Mouse (Mus musculus) cerebellum, postnatal 4 days (tissue): Measurements from ENCODE around the gene Serpinb9b.
A peak's percentile ranks its signal among the peaks of the same experiment; 100 is the strongest.

Experiments
- DNase-seq, 2 experiments: peaks; one replicate each; pipeline ENCODE4 v3.0.0; 2022; ENCODE audit warnings: low spot score in 2 of 2, mixed read lengths in 1 of 2

Gene Serpinb9b

DNA sequence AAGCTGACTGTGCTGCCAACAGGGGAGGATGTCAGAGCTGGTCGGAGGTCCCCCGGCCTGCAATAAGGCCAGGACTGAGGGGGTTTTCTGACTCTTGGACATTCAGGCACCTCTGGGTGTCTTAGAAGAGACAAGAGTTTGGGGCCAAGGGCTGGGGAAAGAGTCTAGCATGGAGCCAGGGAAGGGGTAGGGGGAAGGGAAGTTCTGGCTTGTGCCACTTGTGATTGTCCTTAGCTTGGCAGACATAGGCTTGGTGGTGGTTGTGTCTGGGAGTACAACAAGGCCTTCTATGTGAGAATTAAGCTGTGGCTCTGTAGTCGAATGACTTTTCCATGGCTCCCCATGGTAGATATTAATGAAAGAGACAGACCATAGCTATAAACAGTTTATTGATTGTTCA is 16.3 kb downstream of the Serpinb9b start:
- no peak for DNase-seq

DNA sequence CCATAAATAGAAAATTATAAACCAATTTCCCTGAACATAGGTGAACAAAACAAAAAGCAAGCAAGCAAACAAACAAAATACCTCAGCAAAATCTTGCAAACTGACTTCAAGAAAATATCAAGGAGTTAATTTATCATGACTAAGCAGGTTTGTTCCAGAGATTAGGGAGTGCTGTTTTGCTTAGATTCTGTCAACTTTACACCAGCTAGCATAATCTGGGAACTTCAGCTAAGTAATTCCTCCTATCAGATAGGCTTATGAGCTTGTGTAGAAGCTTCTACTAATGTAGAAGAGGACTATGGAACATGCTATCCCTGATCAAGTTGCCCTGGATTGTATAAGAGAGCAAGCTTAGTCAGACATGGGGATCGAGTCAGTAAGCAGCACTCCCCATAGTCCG is 20.0 kb downstream of the Serpinb9b start:
- DNase-seq: no peak

DNA sequence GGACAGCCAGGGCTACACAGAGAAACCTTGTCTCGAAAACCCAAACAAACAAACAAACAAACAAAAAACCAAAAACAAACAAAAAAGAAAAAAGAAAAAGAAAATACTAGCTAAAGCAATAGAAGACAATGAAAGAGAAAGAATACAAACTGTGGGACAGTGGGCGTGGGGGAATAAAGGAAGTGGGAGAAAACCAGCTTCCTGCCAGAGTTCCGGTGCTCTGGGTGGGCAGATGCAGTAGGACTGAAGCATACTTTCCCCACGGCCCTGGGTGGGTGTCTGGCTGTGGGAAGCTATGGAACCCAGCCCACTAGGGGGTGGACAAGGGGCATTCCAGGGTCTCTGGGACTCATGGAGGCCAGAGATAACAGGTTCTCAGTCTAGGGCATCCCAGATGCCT is 21.0 kb downstream of the Serpinb9b start:
- no peak for DNase-seq

DNA sequence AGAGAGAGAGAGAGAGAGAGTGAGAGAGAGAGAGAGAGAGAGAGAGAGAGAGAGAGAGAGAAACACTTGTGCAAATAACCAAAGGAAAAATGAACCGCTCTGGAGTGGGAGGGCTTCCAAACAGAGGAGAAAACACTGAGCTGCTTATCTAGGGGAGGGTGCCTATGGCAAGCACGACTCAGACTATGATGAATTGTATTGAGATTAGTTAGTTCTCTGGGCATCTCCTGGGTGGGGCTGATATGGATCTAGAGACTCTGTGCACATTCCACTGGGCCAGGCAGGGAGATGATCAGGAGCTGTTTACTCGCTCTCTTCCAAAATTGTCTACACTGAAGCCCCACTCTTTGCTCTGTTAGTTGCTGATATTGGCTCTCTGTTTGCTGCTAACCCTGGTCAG is 24.5 kb downstream of the Serpinb9b start:
- no peak for DNase-seq

DNA sequence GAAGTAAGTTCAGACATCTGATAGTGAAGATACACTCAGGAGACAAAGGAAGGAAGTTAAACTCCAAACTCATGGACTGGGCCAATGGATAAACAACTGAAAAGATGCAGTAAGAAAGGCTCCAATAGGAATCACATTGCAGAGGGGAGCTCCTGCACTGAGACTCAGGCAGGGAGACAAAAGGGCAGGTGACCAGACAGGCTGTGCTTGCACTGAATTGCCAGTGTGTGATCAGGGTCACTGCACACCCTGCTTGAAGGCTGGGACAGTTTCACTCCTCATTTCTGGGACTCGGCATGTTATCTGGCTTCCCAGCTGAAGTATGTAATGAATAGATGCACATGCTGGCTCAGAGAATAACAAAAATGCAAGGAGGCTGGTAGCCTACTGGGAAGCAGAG is 35.8 kb downstream of the Serpinb9b start:
- no peak for DNase-seq

DNA sequence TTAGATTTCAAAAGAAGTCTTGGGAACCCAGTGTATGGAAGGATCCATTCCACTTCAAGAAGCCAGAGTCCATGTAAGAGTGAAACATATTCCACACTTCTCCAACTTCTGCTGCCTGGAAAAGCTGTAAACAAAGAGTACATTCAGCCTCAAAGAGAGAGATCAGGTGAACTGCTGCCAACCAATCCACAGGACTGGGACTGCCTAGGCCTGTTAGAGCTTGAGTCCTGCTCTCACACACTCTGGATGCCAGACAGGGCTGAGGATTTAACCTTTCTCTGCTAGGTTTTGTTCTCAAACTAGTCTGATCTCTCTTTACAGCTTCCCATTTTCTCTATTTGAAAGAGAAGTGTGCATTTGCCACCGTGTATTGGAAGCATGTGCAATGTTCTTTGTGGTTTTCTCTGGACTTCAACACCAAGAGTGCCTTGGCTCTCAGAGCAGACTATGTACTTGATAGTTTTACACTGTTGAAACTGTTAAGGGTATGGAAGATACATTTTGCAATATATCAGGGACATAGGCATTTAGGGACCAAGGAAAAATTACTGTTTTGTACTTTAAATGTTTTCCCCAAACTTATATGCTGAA is 40.3 kb downstream of the Serpinb9b start:
- no peak for DNase-seq

DNA sequence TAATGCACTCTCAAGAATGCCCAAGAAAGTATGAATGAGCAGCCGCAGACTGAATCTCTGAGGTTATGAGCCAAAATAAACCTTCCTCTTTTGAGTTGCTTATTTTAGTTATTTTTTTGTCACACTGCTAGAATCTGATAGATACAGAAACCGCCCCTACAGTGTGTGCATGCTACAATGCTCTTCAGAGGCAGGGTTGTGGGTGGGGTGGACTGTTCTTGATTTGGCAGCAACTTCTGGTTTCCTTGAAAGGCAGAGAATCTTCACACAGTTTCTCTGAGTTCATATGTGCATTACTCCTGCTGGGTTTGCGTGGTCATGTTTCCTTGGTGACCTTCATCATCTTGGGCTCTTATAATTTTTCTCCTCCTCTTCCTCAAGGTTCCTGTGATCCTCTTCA is 40.9 kb downstream of the Serpinb9b start:
- no peak for DNase-seq

DNA sequence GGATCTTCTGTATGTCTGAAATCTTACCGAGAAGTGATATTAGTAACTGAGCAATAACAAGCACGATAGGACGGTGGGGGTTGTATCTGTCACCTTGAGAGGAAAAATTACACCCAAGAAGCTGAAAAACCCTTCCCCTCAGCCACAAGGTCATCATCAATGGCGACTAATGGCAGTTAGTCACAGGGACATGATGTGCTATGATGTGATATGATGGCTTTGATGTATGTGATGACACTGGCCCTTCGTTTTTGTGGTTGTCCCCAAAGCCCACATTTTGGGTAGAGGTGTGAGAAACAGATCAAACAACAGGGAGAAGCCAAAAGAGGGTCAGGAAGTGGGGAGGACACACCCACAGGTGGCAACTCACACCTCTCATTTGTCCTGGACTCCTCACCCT is 44.6 kb downstream of the Serpinb9b start:
- no peak for DNase-seq

DNA sequence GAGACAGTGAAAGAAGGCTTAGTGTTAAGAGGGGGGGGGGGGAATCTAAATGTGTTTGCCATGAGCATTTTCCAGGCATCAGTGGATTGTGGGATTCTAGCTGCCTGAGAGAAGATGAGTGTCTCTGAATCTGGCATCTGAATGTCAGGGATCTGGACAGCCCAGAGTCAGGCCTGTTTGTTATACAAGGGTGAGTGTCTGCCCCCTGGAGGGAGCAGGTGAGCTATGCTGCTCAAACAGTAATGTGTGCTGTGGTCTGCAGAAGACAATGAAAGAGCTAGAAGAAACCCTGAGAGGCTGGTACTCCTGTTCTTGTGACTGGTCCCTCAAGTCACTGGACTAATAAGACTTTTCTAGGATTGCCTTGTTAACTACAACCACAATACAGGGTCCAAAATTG is 46.8 kb downstream of the Serpinb9b start:
- DNase-seq: no peak

DNA sequence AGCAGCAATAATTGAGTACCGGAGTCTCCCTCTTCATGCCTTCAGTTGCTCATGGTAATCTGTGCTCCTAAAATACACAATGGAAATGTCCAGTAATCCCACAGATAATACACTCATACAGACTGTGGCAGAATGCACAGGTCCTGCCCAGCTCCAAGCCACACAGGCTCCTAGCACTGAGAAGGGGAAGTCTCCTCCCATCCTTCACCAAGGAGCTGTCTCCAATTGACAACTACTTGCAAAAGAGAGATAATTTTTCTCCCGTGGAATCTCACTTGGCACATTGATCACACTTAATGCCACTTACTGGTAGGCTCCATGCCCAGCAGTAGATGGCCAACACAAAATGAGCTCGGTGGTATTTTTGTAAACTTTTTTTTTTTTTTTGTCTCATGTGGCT is 49.0 kb downstream of the Serpinb9b start:
- DNase-seq: no peak

DNA sequence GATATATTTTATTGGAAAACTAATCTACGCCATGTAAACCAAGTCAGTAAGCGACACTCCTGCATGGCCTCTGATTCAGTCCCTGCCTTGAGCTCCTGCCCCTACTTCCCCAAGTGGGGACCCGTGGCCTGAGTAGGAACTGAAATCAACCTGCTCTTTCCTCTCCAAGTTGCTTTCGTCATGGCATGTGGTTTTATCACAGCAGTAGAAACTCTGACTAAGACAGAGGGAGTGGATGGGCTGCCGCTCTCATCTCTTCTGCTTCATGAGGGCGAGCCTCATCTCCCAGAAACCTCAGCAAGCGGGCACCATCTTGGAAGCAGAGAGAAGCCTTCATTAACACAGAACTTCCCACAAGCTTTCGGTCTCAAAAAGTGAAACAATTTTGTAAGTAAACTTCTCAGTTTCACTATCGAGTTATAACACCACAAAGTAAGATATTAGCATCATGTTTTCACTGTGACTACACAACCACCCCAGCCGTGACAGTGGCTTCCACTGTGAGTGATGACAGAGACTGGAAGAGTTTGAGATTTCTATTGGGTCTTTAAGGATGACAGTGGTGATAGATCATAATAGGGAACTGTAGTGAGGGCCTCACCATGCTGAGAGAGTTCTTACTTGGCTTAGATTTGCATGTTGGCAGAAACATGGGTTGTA is 49.9 kb downstream of the Serpinb9b start:
- DNase-seq: no peak

DNA sequence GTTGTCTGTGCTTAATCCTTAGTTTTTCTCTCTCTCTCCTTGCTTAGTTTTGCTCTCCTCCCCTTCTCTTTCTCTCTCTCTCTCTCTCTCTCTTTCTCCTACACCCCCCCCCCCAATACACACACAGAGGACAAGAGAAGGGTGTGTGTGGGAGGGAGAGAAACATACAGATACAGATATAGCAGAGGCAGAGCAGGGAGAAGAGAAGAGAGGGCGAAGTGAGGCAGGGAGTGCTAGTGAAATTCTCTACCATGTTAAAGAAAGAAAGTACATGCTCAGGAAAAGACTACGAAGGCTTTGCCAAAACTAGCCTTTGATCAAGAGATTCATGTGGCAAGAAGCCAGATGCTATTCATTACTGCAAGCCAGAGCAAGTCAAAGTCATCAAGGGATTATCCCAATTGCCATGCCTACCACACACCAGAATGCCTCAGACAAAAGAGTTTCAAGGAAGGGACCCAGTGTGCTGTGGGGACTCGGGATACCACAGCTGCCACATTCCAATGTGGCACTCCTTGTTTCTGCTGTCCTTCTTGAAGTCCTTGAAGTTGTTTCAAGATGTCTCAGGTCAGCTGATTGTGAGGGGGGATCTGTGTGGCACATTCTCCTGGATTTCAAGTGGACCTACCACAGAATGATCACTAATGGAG is 51.0 kb downstream of the Serpinb9b start, which contains the start of gene Serpinb1b:
Gene Serpinb1b (plus strand): TSS at position 520 of the 650 bp plus-strand sequence.
- no peak for DNase-seq

DNA sequence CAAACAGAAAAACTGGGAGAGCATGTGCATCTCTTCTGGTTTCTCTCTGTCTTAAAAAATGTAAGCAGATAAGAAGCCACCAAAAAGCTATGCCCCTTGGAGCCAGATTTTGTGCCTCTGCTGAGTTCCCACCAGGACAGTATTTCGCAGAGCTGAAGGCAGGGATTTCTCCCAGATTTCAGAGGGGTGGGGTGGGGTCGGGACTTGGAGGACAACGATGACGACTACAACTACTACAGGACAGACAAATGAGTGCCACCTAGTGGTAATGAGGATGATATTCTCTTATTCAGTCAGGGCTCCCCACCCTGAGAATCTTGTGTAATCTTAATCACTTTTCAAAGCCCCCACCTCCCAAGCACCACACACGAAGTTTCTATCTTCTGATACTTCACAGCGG is 52.2 kb downstream of the Serpinb9b start:
- DNase-seq: no peak

DNA sequence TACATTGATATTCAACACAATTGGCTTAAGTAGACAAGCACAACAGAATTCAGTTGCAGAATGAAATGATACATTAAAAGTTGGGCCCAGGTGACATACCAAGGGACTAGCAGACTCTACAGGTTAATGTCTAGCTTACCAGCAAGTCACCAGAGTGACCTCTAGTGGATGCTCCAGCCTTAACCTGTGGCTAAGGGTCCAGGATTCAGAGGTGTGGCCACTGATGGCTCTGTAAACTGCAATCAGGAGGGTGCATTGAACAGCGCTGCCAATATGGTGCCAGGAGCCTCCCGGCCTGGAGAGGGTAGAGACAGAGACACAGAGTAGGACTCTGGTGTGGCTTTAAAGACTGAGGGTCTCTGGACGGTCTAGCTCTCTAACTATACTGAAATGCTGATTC is 53.1 kb downstream of the Serpinb9b start:
- peak in 1 of 2 experiments; percentile 38 for DNase-seq

DNA sequence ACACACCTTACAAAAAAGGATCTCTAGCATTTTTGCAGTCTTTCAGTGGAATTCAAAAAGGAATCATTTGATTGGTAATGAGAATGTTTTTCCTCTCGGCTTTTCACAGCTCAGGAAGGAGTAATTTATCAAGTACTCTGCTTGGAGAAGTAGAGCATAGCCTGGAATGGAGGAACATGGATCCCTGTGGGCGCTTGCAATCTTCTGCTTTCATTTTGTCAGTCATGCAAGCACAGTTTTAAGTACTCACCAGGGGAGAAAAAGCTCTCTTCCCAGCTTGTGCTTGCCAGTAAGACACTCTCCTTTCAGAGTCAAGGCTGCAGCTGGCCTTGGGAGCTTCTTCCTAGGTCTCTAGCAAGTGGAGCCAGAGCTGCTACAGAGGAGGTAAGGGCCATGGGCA is 56.6 kb downstream of the Serpinb9b start:
- DNase-seq: no peak

DNA sequence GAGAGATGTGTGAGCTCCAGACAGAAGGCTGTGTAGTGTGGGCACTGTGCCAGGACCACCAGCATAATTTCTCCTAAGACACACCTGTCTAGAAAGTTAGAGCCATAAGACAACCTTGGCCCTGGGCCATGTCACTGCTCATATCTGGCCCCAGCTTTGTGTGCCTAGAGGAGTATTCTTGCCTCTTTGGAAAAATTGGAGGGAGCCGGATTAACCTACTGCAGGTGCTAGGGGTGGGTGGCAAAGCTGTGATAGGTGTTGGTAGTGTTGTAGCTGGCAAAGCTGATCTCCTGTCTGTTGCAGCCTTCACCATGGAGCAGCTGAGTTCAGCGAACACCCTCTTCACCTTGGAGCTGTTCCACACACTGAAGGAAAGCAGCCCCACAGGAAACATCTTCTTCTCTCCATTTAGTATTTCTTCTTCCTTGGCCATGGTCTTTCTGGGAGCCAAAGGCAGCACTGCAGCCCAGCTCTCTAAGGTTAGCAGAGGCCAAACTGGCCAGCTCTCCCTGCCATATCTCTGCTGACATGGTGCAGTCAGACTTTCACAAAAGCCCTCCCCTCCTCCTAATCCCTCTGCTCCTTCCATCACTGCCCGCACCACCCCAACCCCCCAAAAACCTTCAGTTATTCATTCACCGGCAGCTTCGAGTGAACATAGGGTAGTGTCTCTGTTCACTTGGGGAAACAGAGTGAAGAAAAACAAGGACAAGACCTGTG is 57.9 kb downstream of the Serpinb9b start:
- peak in 1 of 2 experiments; percentile 30 for DNase-seq

DNA sequence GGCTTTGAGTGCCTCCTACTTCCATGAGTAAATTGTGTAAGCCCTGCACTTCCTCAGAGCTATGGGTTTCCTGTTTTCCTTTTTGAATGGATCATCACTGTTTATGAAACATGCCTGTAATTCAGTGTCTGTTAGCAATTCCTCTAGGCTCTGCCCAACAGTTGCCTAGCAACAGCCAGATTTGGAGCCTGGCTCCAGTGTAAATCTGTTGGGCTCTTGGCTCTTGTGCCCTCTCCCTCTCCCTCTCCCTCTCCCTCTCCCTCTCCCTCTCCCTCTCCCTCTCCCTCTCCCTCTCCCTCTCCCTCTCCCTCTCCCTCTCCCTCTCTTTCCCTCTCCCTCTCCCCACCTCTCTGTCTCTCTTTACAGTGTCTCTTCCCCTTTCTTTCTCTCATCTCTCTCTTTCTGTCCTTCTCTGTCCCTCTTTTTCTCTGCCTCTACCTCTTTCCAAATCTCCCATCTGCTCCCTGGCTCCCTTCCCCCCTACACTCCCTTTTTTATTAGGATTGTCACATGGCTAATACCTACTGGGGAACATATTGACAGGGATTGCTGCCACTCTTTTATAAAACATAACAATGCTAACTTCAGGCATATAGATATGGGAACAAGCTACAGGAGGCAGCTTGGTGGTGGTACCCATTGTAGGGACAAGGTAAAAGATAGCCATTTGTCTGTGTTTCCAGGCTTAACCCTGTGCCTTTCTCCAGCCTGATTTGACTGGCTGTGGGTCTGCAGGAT is 58.6 kb downstream of the Serpinb9b start:
- DNase-seq: peak in 1 of 2 experiments; percentile 48

DNA sequence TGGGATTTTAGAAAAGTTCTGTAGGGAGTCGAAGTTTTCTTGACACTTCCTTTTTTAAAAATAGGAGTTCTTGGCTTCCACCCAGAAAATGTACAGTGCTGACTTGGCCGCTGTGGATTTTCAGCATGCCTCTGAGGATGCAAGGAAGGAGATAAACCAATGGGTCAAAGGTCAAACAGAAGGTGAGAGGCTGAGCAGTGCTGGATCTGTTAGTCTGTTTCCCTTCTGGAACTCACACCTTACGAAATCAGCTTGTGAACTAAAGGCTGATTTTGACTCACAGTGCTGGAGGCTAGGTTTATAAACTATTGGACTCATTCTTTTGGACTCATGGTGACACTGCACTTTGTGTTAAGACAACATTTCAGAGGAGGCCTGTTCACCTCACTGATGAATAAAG is 62.4 kb downstream of the Serpinb9b start:
- no peak for DNase-seq

DNA sequence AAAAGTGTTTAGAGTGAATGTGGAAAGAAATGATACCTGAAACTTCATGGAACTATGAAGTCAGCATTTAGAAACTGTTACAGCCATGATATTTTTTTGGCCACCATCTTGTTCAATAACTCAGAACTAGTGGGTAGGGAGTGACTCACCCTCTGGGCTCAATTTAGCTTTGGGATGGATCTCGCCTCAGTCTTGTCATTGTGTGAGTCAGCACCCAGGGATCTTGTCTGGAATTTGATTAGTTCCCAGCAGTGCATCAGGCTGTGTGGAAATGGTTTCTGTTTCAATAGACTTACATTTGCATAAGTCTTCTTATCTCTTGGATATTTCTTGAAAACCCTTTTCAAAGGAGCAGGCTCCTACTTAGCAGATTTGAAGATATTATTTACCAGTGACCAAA is 63.3 kb downstream of the Serpinb9b start:
- no peak for DNase-seq

DNA sequence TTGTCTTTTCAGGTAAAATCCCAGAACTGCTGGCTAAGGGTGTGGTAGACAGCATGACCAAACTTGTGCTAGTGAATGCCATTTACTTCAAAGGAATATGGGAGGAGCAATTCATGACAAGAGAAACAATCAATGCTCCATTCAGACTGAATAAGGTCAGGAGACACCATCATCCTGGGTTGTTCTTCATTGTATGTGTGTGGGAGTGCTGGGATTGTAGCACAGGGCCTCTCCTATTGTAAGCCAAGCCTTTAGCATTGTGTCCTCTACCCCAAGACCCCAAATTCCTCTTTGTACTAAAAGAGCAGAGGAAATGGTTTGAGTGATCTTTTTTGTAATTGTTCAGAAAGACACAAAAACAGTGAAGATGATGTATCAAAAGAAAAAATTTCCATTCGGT is 64.1 kb downstream of the Serpinb9b start:
- no peak for DNase-seq
